9 mouse cellular contexts compared by ENCODE assay signal in genomic region chr7:126399548-126399947, GRCm38 (mm10). TPM values are rescaled to one million over a fixed set of nuclear protein-coding genes. Genes with fewer than 3 reads are reported as not detected.
DNase-seq lines count a peak whose midpoint lies in the region; ATAC-seq and TF ChIP-seq lines count a peak whose summit lies in the region.
"Had no signal": no experiment of that assay in that cellular context is flagged by ENCODE, and none has a peak within 500 bp of the region (broad histone marks: within the 10 kb centered on the region; RNA-seq: fewer than 3 reads in every experiment).

No protein-coding gene starts in this region.

- no peak overlapping the region for H3K4me3 ChIP-seq in kidney, embryonic 14.5 days (ENCODE audit: low read length)
- H3K4me3 ChIP-seq in embryonic fibroblast, embryonic 13.5 days (ENCODE audit: insufficient read depth, low read length) = no peak overlapping the region
- no peak overlapping the region for H3K4me3 ChIP-seq in limb, embryonic 14.5 days (replicated peaks; ENCODE audit: low read length)
- H3K4me3 ChIP-seq: erythroblast, embryonic 14.5 days had no signal

- H3K4me1 ChIP-seq in kidney, embryonic 14.5 days (ENCODE audit: control insufficient read depth, insufficient read depth, low read length) = 0 out of 2 replicates have a peak, but pooled peaks cover 8% of the 10 kb centered on the region
- H3K4me1 ChIP-seq in embryonic fibroblast, embryonic 13.5 days (ENCODE audit: control insufficient read depth, insufficient read depth, low read length) = no peaks in the 10 kb centered on the region
- peaks cover 3% of the 10 kb centered on the region; the same call in 1 of the 2 replicates for H3K4me1 ChIP-seq in limb, embryonic 14.5 days (ENCODE audit: control insufficient read depth, insufficient read depth, low read length)

- H3K36me3 ChIP-seq in kidney, embryonic 14.5 days (ENCODE audit: control insufficient read depth, insufficient read depth, low read length) = no peaks in the 10 kb centered on the region
- no peaks in the 10 kb centered on the region for H3K36me3 ChIP-seq in limb, embryonic 14.5 days (ENCODE audit: control insufficient read depth, insufficient read depth, low read length)

- no peak for ATAC-seq in kidney, embryonic 14.5 days (ENCODE audit: low FRiP score, low TSS enrichment)
- no peak for ATAC-seq in limb, embryonic 14.5 days (ENCODE audit: low FRiP score, low read depth)

- TF ChIP-seq POLR2A in embryonic fibroblast, embryonic 13.5 days (IDR thresholded peaks at IDR 0.05; ENCODE audit: low read depth, low read length) = no peak
- no peak for TF ChIP-seq POLR2A in limb, embryonic 14.5 days (IDR thresholded peaks at IDR 0.05; ENCODE audit: borderline replicate concordance, extremely low read depth, insufficient read depth, insufficient read length)

- no peaks in the 10 kb centered on the region for H3K27me3 ChIP-seq in kidney, embryonic 14.5 days (ENCODE audit: control insufficient read depth, insufficient read depth, low read length)
- H3K27me3 ChIP-seq in limb, embryonic 14.5 days (ENCODE audit: control insufficient read depth, insufficient read depth, low read length) = no peaks in the 10 kb centered on the region

- WGBS in kidney, embryonic 14.5 days = 18% methylated on average over 5 of the region's 5 CpGs
- 16% methylated on average over 5 of the region's 5 CpGs for WGBS in limb, embryonic 14.5 days

- H3K27ac ChIP-seq in kidney, embryonic 14.5 days (ENCODE audit: low read depth, low read length) = no peak overlapping the region
- H3K27ac ChIP-seq in embryonic fibroblast, embryonic 13.5 days (ENCODE audit: insufficient read depth, low read length) = no peak overlapping the region
- H3K27ac ChIP-seq in limb, embryonic 14.5 days (replicated peaks; ENCODE audit: low read depth, low read length) = no peak overlapping the region

- H3K9me3 ChIP-seq in kidney, embryonic 14.5 days (ENCODE audit: control insufficient read depth, low read length) = no peaks in the 10 kb centered on the region
- H3K9me3 ChIP-seq in limb, embryonic 14.5 days (ENCODE audit: control insufficient read depth, low read length) = no peaks in the 10 kb centered on the region

- H3K4me2 ChIP-seq in kidney, embryonic 14.5 days (replicated peaks; ENCODE audit: low read depth, low read length) = no peak overlapping the region
- H3K4me2 ChIP-seq in limb, embryonic 14.5 days (replicated peaks; ENCODE audit: low read depth, low read length, severe bottlenecking) = no peak overlapping the region

- no peak overlapping the region for H3K9ac ChIP-seq in kidney, embryonic 14.5 days (ENCODE audit: low read depth, low read length)
- H3K9ac ChIP-seq in limb, embryonic 14.5 days (ENCODE audit: low read depth, low read length, severe bottlenecking) = no peak overlapping the region

- peak; percentile 66 for DNase-seq in kidney, adult 11 months
- DNase-seq in adrenal gland, postnatal 36 days = peak; percentile 88 to 92
- DNase-seq in induced T-regulatory cell, adult 2 months (ENCODE audit: low read depth) = peak; percentile 95
- DNase-seq in limb, embryonic 14.5 days (ENCODE audit: low spot score) = peak; percentile 73
- DNase-seq in retina, adult 2 months (ENCODE audit: low read depth, low spot score) = peak; percentile 62
- peak; percentile 91 for DNase-seq in thymus, postnatal 25 days

- TF ChIP-seq CTCF in embryonic fibroblast, embryonic 13.5 days (IDR thresholded peaks at IDR 0.05; ENCODE audit: borderline replicate concordance, insufficient read depth, low read length) = peak; percentile 36; the same call in 1 of the 2 replicates

RNA-seq across cellular contexts. Expression of gene Nfatc2ip, which starts 3.0 kb away (rescaled TPM):
- polyA plus RNA-seq in kidney, embryonic 14.5 days (2014; fragmentation: Nextera tagmentation; extraction: Ambion mirVana) = 2.8 and 4.1 TPM in 2 replicates
- 1 to 10 TPM; 6.5 TPM for total RNA-seq in adrenal gland, postnatal 36 days (2021)
- 4.4 and 7.4 TPM in 2 replicates for polyA plus RNA-seq in embryonic fibroblast, embryonic 13.5 days (2011; ENCODE audit: insufficient read length, low read depth, missing spikeins)
- polyA plus RNA-seq in limb, embryonic 14.5 days (2012; rRNA removed) = 10.2 and 11.9 TPM in 2 replicates
- polyA plus RNA-seq in limb, embryonic 14.5 days (2014; fragmentation: Nextera tagmentation; extraction: Ambion mirVana) = 3.1 and 3.5 TPM in 2 replicates

RNA-seq across cellular contexts. Expression of gene Cd19, which starts 15.1 kb away (rescaled TPM):
- polyA plus RNA-seq in kidney, embryonic 14.5 days (2014; fragmentation: Nextera tagmentation; extraction: Ambion mirVana) = not detected in 2 replicates
- total RNA-seq in adrenal gland, postnatal 36 days (2021) = under 1 TPM in 1 of 2 experiments, not detected in 1; 0.82 TPM
- not detected in 2 replicates for polyA plus RNA-seq in embryonic fibroblast, embryonic 13.5 days (2011; ENCODE audit: insufficient read length, low read depth, missing spikeins)
- polyA plus RNA-seq in limb, embryonic 14.5 days (2012; rRNA removed) = 0.09 and 0.18 TPM in 2 replicates
- 0.19 TPM in 1 of 2 replicates, not detected in the other for polyA plus RNA-seq in limb, embryonic 14.5 days (2014; fragmentation: Nextera tagmentation; extraction: Ambion mirVana)
- polyA plus RNA-seq: erythroblast, embryonic 14.5 days had no signal

RNA-seq across cellular contexts. Expression of gene Spns1, which starts 22.3 kb away (rescaled TPM):
- polyA plus RNA-seq in kidney, embryonic 14.5 days (2014; fragmentation: Nextera tagmentation; extraction: Ambion mirVana) = 41.8 and 54.6 TPM in 2 replicates
- total RNA-seq in adrenal gland, postnatal 36 days (2021) = 10 to 100 TPM; 35.5 to 37.4 TPM
- 34.6 and 40.2 TPM in 2 replicates for polyA plus RNA-seq in embryonic fibroblast, embryonic 13.5 days (2011; ENCODE audit: insufficient read length, low read depth, missing spikeins)
- polyA plus RNA-seq in limb, embryonic 14.5 days (2012; rRNA removed) = 158 and 195 TPM in 2 replicates
- polyA plus RNA-seq in limb, embryonic 14.5 days (2014; fragmentation: Nextera tagmentation; extraction: Ambion mirVana) = 47.0 and 51.7 TPM in 2 replicates

RNA-seq across cellular contexts. Expression of gene Rabep2, which starts 29.0 kb away (rescaled TPM):
- 24.8 and 30.5 TPM in 2 replicates for polyA plus RNA-seq in kidney, embryonic 14.5 days (2014; fragmentation: Nextera tagmentation; extraction: Ambion mirVana)
- total RNA-seq in adrenal gland, postnatal 36 days (2021) = 10 to 100 TPM; 48.4 to 72.8 TPM
- polyA plus RNA-seq in embryonic fibroblast, embryonic 13.5 days (2011; ENCODE audit: insufficient read length, low read depth, missing spikeins) = 13.3 and 20.6 TPM in 2 replicates
- 35.1 and 35.2 TPM in 2 replicates for polyA plus RNA-seq in limb, embryonic 14.5 days (2012; rRNA removed)
- 30.7 and 31.2 TPM in 2 replicates for polyA plus RNA-seq in limb, embryonic 14.5 days (2014; fragmentation: Nextera tagmentation; extraction: Ambion mirVana)

RNA-seq across cellular contexts. Expression of gene Lat, which starts 30.2 kb away (rescaled TPM):
- polyA plus RNA-seq in kidney, embryonic 14.5 days (2014; fragmentation: Nextera tagmentation; extraction: Ambion mirVana) = 1.9 and 2.9 TPM in 2 replicates
- under 1 TPM; 0.36 to 0.60 TPM for total RNA-seq in adrenal gland, postnatal 36 days (2021)
- 0.35 and 0.75 TPM in 2 replicates for polyA plus RNA-seq in embryonic fibroblast, embryonic 13.5 days (2011; ENCODE audit: insufficient read length, low read depth, missing spikeins)
- polyA plus RNA-seq in limb, embryonic 14.5 days (2012; rRNA removed) = 3.7 and 4.1 TPM in 2 replicates
- 2.7 and 4.1 TPM in 2 replicates for polyA plus RNA-seq in limb, embryonic 14.5 days (2014; fragmentation: Nextera tagmentation; extraction: Ambion mirVana)
